Mouse (Mus musculus) right cerebral cortex, postnatal 14 days (tissue): ENCODE data around the gene Rhobtb3.
A peak's percentile ranks its signal among the peaks of the same experiment; 100 is the strongest.
"Not testable (repeated sequence)": the region's sequence is repeated elsewhere in the genome, so short reads cannot be mapped to it uniquely, and the experiment has no call there.

Experiments
- DNase-seq: peaks from one replicate; pipeline ENCODE4 v3.0.0; 2022

The Rhobtb3 gene

GRCm38 (mm10) chr13:75844833-75845518 lies 98.7 kb downstream of the Rhobtb3 start:
- DNase-seq: no peak

GRCm38 (mm10) chr13:75843993-75844683 lies 99.6 kb downstream of the Rhobtb3 start:
- DNase-seq: no peak

DNA sequence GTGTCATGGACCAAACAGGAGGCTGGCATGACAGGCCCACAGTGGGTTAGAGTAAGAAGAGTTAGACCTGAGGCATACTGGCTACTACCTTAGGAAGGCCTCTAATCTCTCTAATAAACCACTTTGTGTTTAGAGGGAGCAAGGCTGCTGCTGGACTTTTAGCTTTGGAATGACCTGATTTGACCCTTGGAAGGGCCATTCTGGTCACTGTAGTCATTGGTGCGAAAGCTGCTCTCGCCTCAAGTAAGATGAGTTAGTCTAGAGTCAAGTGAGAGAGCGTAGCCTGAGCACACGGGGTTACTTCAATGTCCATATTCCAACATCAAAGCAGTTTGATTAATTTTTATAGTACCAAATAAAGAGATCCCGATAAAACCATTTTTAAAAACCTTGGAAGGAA lies 100.4 kb downstream of the Rhobtb3 start:
- no peak for DNase-seq

- DNase-seq: no peak
Measured at GRCm38 (mm10) chr13:75841950-75842349, 101.8 kb downstream of the Rhobtb3 start.

- DNase-seq: no peak
Measured at GRCm38 (mm10) chr13:75840752-75841285, 102.9 kb downstream of the Rhobtb3 start.

DNA sequence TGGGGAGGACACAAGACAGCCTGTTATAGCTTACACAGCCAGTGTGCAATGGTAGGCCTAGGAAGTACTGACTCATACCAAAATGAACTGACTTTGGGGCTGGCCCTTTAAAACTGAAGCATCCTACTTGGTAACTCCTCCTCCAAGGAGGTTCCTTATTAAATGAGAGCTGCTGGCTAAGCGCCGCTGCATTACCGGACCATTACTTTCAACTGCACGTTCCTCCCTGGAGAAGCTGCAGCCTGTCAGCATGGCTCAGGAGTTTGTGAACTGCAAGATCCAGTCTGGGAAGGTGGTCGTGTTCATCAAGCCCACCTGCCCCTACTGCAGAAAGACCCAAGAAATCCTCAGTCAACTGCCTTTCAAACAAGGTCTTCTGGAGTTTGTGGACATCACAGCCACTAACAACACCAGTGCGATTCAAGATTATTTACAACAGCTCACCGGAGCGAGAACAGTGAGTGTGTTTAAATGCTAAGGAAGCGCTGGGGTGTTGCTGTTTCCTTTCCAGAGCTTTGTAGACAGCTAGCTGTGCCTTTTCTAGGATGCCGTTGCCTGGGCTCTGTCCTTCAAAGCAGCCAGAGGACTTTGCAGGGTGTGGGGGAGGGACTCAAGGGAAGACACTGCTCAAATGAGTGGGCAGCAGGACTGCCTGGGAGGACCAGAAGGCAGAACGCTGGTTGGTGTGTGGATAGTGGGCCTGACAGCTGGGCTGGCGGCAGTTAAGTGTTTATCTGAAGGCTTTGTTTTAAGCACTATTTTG lies 103.8 kb downstream of the Rhobtb3 start, which contains the start of gene Glrx:
Gene Glrx (plus strand): TSS at position 150 of the 763 bp plus-strand sequence.
- DNase-seq: peak; percentile 57

DNA sequence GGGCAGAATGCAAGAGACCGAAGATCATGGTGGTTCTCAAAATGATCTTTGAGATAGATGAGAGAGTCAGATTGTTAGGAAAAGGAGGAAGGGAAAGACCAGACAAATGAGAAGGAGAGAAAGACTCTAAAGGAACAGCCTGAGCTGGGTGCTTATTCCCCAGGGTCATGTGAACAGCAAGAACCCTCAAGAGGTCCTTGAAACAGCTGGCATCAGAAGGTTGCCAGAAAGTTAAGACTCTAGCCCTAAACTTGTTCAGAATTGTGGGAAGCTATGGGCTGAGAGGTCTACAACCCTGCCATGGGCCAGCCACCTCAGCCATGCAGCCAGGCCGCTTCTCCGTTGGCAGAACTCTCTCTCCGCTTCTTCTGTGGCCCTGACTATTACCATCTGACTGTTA lies 105.2 kb downstream of the Rhobtb3 start:
- DNase-seq: no peak

DNA sequence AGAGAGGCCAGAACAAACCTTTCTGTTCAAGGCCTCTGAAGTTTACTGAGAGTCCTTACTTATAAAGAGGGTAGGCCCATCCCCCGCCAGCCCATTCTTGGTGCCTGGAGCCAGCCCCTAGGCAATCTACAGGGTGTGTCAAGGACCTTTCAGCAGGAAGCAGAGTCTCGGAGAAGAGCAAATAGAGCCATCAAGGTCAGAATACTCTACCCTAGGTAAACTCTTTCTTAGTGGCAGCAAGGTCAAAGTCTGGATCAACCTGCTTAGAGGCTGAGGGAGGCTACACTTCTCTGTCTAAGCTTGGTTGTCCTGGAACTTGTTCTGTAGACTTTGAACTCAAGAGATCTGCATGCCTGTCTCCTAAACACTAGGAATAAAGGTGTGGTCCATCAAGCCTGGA lies 108.3 kb downstream of the Rhobtb3 start:
- no peak for DNase-seq

GRCm38 (mm10) chr13:75833499-75833898 lies 110.2 kb downstream of the Rhobtb3 start:
- no peak for DNase-seq

- no peak for DNase-seq
Measured at GRCm38 (mm10) chr13:75832697-75833096, 111.0 kb downstream of the Rhobtb3 start.

- no peak for DNase-seq
Measured at GRCm38 (mm10) chr13:75831710-75832109, 112.0 kb downstream of the Rhobtb3 start.

- no peak for DNase-seq
Measured at GRCm38 (mm10) chr13:75830708-75831107, 113.0 kb downstream of the Rhobtb3 start.

DNA sequence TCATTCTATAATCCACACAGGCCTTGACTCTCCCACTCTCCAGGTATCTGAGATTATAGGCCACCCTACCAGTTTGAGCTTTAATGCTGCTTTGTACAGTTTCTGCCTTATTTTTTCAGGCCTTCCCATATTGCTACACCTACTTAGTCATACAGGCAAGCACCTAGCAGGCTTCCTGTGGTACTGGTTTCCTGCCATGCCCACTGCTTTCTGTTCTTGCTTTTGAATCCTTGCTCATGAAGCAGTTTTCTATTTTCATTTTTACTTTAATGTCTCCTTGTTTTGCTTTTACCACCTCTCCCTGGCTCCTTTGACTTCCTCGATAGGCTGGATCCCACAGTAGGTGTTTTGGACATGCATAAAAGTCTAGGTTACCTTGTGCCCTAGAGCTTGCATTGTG lies 118.3 kb downstream of the Rhobtb3 start:
- DNase-seq: no peak

GRCm38 (mm10) chr13:75824611-75825319 lies 119.0 kb downstream of the Rhobtb3 start:
- DNase-seq: no peak

DNA sequence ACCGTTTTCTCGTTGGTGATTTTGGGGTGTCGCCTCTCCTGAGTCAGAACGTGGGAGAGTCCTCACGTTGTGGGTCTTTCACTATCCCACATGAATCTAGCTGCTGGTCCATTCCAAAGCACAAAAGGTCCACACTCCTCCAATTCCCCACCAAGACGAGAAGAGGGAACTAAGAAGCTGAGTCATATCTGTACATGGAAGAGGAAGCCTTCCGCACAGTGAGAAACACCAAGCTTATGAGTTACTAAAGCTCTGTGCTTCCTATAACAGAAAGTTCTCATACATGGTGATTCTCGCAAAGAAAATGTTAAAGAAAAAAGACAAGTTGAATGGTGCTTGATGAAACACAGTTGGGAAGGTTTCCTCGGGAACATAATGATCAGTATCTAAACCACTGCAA lies 120.5 kb downstream of the Rhobtb3 start:
- DNase-seq: no peak

GRCm38 (mm10) chr13:75822366-75822765 lies 121.4 kb downstream of the Rhobtb3 start:
- DNase-seq: not testable (repeated sequence)

DNA sequence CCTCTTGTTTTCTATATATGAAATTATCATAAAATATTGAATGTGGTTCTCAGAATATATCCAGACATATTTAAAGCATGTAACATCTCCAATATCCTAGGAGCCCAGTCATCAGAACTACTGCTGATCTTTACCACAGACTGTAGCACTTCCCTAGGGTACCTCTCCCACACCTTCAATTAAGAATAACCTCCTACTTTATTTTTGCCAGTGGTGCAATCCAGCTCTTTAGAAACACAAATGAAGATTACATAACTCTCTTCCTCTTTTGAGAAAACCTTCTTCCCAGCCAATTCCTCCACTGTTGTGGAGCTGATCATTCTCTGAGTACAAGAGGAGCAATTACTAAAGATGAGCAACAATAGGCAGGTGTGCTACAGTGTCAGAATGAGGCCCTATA lies 123.8 kb downstream of the Rhobtb3 start:
- DNase-seq: no peak
